Mouse (Mus musculus): ENCODE measurements around the gene Pkig.
"Not testable (repeated sequence)": the region's sequence is repeated elsewhere in the genome, so short reads cannot be mapped to it uniquely, and the experiment has no call there.

Pkig gene

DNA sequence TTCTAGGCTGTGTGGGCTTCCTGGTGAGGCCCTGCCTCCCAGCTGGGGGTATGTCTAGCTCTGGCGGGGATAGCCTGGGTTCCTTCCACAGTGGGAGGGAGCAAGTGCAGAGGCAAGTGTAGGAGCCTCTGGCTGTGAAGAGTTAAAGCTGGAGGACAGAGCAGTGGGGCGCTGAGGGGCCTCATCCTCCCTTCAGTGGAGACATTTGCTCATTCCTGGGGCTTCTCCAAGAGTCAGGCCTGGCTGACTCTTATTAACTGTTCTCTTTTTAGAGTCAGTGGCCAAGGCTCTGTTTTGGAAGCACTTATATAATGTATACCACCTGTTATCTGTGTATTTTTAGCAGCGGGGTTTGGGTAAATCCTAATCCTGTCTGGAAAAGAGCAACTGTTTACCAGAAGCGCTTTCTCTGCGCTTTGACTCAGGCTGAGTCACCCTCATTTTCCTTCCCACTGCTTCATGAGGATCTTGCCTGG, 17.0 kb downstream of the Pkig start:
- in situ Hi-C loops (cut with MboI; ENCODE audit: unreplicated experiment in 2 of 2), result no loop called here

DNA sequence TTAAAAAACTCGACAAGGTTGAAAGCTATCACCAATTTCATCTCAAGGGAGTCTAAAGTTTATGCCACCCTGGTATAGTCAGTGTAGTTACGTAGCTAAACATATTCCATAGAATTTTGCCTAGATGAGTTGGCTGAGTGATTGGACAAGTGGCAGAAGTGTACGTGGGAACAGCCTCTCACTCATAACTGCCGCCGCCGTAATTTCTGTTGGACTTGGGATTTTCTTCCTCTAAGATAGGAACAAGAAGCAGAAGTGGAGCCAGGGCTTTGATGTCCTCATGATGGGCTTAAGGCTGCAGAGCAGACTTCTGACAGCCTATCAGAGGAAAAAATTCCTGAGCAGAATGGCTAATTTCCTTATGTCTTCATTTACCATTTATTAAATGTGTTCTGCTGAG, 17.5 kb downstream of the Pkig start:
- in situ Hi-C loops (cut with MboI; ENCODE audit: unreplicated experiment in 2 of 2), result no loop called here

DNA sequence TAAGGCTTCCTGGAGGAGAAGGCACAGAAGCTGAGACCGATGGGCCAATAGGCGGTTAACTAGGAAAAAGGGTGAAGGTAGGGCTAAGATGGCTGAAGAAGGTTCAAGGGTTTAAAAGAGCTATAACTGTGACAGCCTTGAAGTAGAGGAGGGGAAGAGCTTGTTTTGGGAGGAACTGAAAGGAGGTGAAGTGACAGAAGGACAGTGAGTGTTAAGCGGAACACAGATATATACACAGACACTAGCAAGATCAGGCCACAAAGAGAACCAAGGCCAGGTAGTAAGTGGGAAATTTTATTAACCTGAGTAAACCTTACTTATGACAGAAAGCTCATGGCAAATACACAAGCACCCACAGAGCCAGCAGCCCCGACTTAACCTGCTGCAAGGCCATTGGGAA, 18.1 kb downstream of the Pkig start:
- in situ Hi-C loops (cut with MboI; ENCODE audit: unreplicated experiment in 2 of 2), result no loop called here

DNA sequence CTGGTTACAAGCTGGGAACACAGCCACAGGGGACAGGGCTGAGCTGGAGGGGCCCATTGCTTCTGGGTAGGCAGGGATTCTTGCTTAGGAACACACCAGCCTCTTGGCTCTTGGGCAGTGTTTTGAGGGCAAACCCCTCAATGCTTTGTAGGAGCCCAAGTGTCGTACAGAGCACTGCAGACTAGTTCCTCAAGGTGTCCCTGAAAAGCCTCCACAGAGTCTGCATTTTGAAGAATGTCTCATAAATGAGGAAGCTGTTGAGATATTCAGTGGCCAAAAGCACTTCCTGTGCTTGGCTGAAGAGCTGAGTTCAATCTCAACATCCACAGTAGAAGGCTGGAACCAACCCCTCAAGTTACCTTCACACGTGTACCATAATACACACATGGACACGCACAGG, 18.6 kb downstream of the Pkig start:
- in situ Hi-C loops (cut with MboI; ENCODE audit: unreplicated experiment in 2 of 2), result no loop called here

GRCm38 (mm10) chr2:163682344-163682743, 24.2 kb downstream of the Pkig start:
- in situ Hi-C loops (cut with MboI; ENCODE audit: unreplicated experiment in 2 of 2), result no loop called here

- in situ Hi-C loops (cut with MboI; ENCODE audit: unreplicated experiment in 2 of 2), result no loop called here
Observed at GRCm38 (mm10) chr2:163685287-163685686, 27.1 kb downstream of the Pkig start.

GRCm38 (mm10) chr2:163685761-163686200, 27.6 kb downstream of the Pkig start:
- in situ Hi-C loops (cut with MboI; ENCODE audit: unreplicated experiment in 2 of 2), result no loop called here

DNA sequence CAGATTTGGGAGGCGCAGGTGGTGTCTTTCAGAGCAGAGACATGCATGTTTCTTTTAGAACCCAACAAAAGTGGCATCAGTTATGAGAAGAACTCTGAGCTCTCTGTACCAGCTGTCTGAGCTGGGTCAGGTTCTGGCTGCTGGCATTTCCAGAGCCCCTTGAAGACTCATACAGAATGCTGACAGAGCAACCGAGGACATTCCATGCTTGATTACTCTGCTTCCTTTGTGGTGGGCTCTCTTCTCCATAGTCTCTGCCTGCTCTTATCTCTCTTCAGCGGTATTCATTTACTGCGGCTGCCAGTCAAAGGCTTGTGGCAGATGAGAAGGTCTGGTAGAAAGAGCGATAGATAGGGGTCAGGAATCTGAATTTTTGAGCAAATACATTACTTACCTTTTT, 28.0 kb downstream of the Pkig start:
- in situ Hi-C loops (cut with MboI; ENCODE audit: unreplicated experiment in 2 of 2), result no loop called here

DNA sequence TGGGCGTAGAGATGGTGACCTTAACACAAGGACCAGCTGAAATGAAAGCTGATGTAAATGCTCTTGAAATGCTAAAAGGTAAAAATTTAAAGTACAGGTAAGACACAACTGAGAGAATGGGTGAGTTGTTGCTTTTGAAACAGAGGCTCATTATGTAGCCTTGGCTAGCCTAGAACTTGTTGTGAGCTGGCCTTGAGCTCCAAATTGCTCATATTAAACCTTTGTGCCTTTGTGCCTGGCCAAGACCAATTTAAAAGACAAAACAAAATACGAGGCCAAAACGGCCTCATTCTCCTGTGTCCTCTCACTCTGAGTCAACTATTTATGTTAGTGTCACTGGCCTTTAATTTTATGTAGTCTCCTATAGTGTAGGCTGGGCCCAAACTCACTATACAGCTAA, 28.7 kb downstream of the Pkig start:
- in situ Hi-C loops (cut with MboI; ENCODE audit: unreplicated experiment in 2 of 2), result no loop called here

GRCm38 (mm10) chr2:163688377-163688776, 30.2 kb downstream of the Pkig start:
- in situ Hi-C loops (cut with MboI; ENCODE audit: unreplicated experiment in 2 of 2), result not testable (repeated sequence)

- in situ Hi-C loops (cut with MboI; ENCODE audit: unreplicated experiment in 2 of 2), result no loop called here
Observed at GRCm38 (mm10) chr2:163689771-163690170, 31.6 kb downstream of the Pkig start.

DNA sequence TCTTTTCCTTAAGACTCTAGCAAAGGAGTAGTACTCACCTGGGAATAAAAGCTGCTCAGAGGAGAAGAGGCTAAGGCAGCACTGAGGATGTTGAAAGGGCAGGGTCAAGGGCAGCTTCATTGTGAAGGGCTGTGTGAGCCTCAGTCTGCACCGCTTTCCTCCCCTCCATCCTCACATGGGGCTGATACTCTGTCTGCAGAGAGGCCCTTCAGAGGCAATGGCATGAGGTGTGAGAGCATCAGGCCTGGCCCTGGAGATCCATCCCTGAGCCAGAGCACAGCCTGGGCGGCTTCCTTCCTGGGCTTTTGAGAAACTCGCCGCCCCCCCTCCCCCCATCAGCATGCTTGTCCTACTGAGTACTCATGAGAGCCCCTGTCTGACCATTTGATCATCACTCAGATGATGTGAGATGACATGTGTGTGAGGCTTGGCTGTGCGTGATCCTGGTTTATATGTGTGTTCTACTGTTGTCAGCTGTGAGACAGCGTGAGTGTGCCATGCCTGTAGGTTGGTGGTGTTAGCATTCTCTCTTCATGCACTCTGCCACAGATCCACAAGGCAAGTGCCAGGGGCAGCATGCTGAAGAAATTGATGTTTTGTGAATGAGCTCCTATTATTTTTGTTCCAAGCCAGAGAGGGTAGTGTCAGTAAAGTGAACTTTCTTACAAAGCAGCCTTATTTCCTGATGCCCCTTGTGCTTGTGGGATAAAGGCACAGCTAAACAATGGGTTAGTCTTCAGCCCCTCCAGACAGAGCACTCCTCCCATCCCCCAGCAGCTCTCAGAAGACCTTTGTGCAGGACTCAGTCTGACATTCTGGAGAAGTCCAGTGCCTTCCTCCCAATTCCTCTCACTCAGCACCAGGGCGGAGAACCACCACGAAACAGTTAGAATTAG, 32.5 kb downstream of the Pkig start:
- in situ Hi-C loops (cut with MboI; ENCODE audit: unreplicated experiment in 2 of 2), result no loop called here

- in situ Hi-C loops (cut with MboI; ENCODE audit: unreplicated experiment in 2 of 2), result no loop called here
Observed at GRCm38 (mm10) chr2:163691846-163692605, 33.8 kb downstream of the Pkig start.

GRCm38 (mm10) chr2:163692873-163693612, 34.9 kb downstream of the Pkig start:
- in situ Hi-C loops (cut with MboI; ENCODE audit: unreplicated experiment in 2 of 2), result no loop called here

DNA sequence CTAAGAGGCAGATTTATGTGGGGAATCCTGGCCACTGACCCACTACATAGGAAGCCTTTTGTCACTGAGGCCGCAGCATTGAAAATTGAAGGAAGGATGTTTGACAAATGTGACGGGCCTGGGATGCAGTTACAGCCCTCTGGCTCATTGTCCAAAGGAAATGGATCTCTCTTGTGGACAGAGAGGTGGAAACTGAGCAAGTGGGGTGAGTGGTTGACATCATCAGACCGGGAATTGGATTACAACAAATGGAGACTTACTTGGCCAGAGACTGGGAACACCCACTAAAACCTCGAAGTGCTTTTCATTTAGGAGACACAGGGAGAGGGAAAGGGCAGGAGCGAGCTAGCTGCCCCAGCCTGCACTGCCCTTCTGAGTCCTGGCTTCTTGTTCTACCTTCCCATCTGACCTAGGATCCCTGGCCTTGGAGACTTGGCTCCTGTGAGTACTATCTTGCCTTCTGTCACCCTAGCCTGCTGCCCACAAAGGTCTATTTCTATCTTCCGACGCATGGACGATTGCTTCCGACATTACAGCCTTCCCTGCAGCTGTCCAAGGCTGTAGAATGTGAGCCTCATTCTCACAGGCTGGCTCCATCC, 35.6 kb downstream of the Pkig start:
- in situ Hi-C loops (cut with MboI; ENCODE audit: unreplicated experiment in 2 of 2), result no loop called here

DNA sequence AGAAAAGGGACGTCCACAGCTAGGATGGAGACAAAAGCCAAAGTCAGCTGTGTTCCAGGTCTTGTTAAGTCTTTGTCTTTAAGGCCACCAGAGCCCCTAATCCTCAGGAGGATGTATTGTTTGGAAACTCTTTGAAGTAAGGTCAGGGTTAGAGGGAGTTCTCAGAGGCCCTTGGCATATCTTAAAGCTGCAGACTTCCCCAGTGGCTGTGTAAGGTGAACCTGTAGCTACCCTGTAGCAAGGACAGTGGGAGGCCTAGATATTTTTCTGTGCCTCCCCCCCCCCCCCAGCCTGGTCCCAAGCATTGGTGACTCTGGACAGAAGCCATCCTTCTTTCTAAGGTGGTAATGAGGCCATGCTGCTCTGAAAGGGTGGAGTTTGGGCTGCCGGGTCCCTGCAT, 38.6 kb downstream of the Pkig start:
- in situ Hi-C loops (cut with MboI; ENCODE audit: unreplicated experiment in 2 of 2), result no loop called here

DNA sequence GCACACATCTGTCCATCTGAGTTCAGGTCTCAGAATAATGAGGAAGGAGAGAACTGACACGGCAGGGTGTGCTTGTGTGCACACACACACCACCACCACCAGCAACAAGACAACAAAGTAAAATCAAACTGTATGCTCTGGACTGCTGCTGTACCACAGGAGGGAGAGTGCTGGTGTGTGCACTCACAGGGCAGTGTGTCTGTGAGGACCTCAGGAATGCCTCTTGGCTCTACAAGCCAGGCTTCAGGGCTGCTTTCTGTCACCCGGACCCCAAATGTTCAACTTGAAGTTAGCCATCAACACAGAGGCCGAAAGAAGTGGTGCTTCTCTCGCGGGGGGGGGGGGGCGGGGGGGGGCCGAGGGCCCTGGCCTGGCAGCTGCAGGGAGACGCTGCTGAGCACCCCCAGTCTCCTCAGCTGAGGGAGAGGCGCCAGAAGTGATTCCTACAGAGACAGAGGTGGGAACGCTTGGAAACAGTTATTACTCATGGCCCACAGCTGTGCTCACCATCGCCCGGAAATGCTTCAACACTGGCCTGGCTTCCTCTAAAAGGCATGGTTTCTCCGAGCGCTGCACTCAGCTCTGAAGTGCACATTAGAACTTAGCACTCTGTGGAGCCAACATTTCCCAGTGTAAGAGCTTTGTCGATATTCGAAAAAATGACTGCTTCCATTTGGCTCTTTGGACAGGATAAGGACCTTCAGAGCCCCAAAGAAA, 39.7 kb downstream of the Pkig start:
- in situ Hi-C loops (cut with MboI; ENCODE audit: unreplicated experiment in 2 of 2), result no loop called here

DNA sequence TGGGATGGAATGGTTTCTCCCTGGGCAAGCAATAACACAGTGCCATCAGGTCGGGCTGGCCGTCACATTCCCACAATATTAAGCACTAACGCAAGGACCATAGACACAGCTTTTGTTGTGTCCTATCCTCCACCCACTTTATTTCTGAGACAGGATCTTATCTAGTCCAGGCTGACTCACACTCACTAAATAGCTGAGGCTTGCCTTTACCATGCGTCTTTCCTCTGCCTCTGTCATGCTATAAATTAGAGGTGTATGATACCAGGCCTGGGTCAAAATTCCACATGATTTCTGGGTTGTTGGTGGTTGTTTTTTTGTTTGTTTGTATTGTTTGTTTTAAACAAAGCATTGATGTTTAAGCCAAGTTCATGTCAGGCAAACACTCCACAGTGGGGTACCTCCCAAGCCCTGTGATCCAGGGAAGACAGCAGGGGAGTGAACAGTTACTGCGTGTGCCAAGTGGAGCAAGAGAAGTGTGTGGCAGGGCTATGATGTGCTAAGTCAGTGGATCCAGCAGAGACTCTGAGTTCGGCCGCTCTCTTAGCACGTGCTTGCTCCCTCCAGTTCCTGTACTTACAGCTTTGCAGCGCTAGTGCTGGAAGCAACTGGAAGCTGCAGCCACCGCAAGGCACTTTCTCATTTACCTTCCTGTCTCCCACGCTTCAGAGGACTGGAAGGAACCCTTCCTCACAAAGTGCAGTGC, 41.0 kb downstream of the Pkig start:
- in situ Hi-C loops (cut with MboI; ENCODE audit: unreplicated experiment in 2 of 2), result no loop called here

DNA sequence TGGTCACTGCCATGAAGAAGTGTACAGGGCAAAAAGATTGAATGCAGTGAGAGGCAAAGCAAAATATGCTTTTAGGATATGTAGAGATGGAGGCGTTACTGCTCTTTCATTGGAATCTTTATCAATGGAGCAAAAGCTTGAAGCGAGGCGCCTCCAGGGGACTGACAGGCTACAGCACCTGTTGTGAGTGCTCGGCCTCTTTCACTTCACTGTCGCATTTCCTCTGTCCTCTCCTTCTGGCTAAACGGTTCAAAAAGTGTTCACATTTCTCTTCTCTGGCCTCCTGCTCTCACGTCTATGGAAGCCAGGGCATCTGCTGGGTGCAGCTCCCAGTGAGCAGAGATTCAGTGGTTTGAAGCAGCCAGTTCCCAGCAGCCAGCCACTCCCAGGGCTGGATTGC, 44.2 kb downstream of the Pkig start:
- in situ Hi-C loops (cut with MboI; ENCODE audit: unreplicated experiment in 2 of 2), result loop anchor here in 1 of 2 experiments (25.0 kb wide), 1 partner anchor 90 kb away; the partner anchor contains the start of gene Ttpal

Data from v-Abl transformed pro-B cells (cell line).